Mouse (Mus musculus) regulatory T cell (primary cell): ENCODE data around the gene Fibcd1.

Experiments
- in situ Hi-C: fragments of 300-600 bp; cut with MboI, MseI; formaldehyde crosslinking; loops from one replicate; pipeline ENCODE4 v1.15.1; 2025; ENCODE audit warnings: high pct_unique_total_duplicates

Fibcd1 gene

DNA sequence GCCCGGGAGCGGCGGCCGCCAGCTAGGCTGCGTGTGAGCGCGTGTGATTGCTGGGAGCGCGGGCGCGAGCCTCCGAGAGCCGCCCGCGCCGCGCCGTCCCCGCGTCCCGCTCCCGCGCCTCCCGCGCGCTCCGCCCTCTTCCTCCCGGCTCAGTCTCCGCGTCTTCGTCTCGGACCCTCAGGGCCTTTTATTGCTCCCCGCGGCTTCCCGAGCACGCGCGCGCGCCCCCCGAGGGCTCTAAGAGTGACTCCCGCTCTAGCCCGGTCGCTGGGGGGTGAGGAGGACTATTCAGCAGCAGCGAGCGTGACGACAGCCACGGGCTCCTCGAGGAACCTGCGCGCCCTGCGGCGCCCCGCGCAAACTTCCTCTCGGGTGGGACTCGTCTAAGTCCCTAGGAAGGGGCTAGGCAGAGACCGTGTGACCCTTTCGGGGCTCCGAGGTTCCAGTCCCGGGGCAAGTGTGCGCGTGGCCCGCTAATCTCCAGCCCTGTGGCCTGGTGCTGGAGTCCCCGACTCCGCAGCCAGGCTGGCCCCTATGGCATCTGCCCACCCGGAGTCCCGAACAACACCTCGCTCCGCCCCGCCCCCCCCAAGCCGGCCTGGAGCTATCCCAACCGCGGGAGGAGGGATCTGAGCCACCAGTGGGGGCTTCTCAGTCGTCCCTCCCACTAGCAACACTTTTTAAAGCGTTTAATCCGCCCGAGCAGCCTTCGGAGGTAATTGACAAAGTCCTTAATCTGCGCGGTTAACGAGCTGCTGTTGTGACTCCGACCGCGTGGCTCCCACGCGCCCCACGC, at the start of gene Fibcd1:
Fibcd1 (minus strand) TSS at position 110 of the 796 bp plus-strand sequence.
- in situ Hi-C loops = no loop called here

DNA sequence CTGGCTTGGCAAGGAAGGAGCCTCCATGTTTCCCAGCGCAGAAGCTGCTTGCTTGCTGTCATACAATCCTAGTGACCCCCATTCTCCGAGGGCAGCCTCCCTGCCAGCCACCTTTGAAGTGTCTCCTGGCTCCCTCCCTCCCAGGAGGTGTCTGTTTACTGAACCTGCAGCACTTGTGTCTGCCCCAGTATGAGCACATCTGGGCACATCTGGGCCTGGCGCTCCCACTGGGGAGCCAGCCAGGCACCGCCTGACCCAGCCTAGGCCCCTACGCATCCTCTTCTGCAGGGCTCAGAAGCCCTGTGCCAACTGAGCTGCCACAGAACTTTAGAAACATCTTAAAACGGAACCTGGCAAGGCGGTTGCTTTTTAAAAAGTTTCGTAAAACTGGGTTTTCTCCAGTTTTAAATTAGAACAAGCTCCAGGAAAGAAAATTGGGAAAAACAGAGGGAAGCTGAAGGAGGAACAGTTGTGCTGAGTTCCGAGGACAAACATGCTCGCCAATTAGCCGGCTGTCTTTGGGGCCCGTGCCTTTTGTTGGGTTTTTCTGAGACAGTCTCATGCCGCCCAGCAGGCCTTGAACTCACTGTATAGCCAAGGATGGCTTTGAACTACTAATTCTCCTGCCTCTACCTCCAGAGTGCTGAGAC, 48.5 kb upstream of the Fibcd1 start:
- in situ Hi-C loops = no loop called here

DNA sequence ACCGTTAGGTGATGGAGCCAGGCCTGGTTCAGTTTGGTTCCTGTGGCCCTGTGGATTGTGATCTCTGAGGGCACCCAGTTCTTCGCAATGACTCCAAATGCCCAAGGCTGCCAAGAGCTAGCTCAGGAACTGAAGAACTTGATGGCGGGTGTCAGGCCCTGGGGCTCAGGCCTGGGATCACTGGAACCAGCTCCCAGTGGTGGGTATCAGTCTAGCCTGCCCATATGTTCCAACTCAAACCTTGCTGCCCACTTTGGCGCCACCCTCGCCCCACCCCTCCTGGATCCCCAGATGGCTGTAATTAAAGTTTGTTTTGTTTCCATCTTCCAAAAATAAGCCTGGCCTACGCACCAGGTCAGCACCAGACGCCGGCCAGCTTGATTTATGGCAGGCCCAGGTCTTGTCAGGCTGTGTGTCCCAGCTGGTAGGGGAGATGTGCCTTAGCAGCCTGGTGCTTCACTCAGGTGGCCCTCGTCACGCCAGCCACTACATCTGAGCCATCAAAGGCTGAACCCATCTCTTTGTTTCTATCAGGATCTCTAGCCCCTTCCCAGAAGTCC, 47.4 kb upstream of the Fibcd1 start:
- in situ Hi-C loops = no loop called here

DNA sequence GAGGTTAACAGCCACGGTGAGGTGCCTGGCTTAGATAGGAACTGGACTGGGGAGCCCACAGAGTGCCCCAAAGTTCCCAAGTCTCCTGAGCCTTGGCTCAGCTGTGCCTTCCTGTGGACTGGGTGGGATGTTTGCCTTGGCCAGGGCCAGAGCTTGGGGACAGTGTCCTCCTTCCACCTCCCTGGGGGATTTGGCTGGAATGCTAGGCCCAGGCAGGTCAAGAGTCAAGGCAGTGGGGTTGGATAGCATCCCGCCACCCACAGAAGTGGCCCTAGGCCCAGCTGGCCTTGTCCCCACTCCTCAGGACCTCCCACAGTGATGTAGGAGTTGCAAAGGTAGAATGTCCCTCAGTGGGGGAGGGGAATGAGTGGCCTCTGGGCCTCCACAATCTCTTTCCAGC, 45.4 kb upstream of the Fibcd1 start:
- in situ Hi-C loops = no loop called here

DNA sequence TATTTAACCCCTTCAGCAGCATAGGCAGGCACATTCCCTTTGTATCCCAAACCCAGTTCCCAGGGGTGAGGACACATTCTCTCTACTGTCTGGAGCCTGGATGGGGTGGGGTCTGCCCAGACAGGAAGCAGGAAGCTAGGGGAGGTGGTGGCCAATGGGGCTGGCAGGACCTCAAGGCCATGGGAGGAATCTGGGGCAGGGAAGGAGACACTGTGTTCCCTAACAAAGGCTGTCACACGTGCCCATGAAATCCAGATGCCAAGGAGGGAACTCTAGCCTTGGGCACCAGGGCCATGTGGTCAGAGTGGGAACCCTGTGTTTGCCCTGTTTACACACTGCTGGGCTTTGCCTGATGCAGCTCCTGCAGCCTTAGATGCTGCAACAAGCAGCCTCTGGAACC, 43.1 kb upstream of the Fibcd1 start:
- in situ Hi-C loops = loop anchor here (5.0 kb wide), 1 partner anchor 77 kb away; the partner anchor contains the start of gene Qrfp

DNA sequence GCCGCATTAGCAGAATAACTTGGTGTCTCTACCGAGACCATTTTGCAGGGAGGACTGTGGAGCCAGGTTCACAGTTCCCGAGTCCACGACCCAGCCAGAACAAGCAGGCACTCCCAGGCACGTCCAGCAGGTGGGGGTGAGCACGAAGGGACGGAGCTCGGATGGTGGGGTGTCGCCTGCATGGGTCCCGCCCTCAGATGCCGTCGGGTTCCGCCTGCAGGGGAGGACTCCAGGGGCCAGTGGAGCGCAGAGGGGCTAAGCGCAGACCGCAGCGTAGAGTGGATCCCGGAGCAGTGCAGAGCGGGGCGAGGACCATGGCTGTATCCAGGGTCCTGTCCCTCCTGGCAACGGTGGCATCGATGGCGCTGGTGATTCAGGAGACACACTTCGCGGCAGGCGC, 41.2 kb upstream of the Fibcd1 start, which contains the start of gene Lamc3:
Lamc3 (plus strand) TSS at position 262 of the 400 bp plus-strand sequence.
- in situ Hi-C loops = loop anchor here (5.0 kb wide), 1 partner anchor 75 kb away; the partner anchor contains the start of gene Qrfp

DNA sequence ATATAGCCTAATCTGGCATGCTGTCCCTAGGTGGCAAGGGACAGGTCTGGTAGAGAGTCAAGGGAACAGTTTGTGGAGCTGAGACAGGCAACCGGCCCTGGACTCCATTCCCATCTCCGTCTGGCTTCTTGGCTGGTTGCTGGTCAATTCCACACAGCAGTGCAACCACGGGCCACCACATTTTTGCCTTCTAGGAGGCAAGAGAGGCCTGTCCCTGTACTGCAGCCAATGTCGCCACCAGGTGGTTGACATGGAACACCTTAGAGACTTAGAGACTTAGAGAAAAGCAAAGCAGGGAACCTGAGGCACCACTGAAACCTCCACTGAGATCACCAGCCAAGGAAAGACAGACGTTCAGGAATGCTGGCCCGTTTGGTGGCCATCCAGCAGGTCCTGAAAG, 39.0 kb upstream of the Fibcd1 start:
- in situ Hi-C loops = loop anchor here (5.0 kb wide), 1 partner anchor 73 kb away; the partner anchor contains the start of gene Qrfp

- in situ Hi-C loops = no loop called here
Measured at GRCm38 (mm10) chr2:31883061-31883460, 37.3 kb upstream of the Fibcd1 start.

GRCm38 (mm10) chr2:31880868-31881267, 35.1 kb upstream of the Fibcd1 start:
- in situ Hi-C loops = no loop called here

DNA sequence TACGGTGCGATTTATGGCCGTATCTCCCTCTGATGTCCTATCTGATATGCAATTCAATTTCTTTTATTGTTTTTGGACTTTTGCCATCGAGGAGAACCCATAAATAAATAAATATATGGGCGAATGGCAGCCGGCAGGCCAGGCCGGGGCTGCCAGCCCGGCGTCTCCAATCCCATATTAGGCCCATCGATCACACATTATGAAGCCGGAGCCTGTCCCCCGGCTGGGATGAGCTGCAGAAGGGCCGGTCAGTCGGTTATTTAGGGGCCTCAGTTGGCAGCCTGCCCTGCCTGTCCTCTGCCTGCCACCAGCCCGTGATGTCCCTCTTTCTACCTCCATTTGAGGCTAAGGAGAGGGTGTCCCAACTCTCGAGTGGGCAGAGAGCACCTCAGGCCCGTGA, 32.8 kb upstream of the Fibcd1 start:
- in situ Hi-C loops = loop anchor here (10.0 kb wide), 1 partner anchor 2004 kb away; no protein-coding TSS in a partner anchor

DNA sequence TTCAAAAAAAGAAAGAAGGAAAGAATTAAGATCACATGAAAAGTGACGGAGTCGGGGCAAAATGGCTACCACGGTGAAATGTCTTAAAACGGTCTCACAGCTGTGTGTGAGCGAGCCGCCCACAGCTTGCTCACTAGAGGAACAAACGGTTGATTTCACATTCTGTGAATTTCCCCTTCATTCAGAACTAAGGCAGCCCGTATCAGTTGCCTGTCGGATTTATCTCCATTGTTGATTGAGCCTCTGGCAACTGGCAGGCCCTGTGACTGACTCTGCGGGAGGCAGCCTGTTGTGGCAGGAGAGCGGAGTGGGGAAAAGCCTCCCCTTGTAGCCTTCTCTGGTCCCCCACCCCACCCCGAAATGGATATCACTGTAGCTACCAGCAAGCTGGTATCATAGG, 30.6 kb upstream of the Fibcd1 start:
- in situ Hi-C loops = loop anchor here (10.0 kb wide), 1 partner anchor 2002 kb away; no protein-coding TSS in a partner anchor

DNA sequence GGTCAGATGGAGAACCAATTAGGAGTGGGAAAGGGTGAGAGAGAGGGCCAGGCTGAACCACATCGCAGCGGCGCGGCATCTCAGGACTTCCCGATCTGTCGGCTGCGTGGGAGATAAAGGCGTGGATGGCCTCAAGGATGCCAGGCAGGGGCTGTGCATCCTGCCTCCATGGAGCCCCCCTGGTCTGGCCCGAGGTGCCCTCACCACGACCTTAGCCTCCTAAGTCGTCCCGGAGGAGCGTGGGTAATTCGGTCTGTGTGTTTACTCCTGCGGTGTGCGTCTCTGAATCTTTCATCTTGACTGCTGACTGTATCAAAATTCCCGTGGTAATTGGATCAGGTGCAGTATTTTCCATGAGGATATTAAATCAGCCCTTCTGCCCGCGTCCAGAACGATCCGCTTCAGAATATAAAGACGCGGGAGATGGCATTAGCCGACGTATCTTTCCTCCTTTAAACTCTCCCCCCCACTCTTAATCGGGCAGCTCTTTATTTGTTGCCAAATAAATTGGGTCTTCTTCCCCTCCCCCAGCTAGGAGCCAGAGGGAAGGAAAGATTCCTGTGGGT, 28.6 kb upstream of the Fibcd1 start:
- in situ Hi-C loops = loop anchor here (10.0 kb wide), 1 partner anchor 2000 kb away; no protein-coding TSS in a partner anchor

DNA sequence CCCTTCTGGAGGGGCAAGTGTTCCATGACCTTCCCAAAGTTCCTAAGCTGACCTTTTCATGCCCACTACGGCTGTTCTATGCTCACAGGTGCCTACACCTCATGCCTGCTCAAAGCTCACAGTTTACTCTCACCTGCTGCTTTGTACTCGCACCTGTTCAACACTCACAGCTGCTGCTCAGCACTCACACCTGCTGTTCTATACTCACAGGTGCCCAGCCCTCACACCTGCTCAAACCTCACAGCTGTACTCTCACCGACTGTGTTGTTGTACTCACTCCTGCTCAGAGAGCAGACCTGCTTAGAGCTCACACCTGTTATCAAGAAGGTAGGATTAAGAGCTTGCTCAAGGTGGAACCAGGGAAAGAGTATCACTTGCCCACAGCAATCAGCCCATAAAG, 24.9 kb upstream of the Fibcd1 start:
- in situ Hi-C loops = loop anchor here (10.0 kb wide), 1 partner anchor 1996 kb away; no protein-coding TSS in a partner anchor

GRCm38 (mm10) chr2:31869692-31870091, 23.9 kb upstream of the Fibcd1 start:
- in situ Hi-C loops = loop anchor here (10.0 kb wide), 1 partner anchor 1995 kb away; no protein-coding TSS in a partner anchor

DNA sequence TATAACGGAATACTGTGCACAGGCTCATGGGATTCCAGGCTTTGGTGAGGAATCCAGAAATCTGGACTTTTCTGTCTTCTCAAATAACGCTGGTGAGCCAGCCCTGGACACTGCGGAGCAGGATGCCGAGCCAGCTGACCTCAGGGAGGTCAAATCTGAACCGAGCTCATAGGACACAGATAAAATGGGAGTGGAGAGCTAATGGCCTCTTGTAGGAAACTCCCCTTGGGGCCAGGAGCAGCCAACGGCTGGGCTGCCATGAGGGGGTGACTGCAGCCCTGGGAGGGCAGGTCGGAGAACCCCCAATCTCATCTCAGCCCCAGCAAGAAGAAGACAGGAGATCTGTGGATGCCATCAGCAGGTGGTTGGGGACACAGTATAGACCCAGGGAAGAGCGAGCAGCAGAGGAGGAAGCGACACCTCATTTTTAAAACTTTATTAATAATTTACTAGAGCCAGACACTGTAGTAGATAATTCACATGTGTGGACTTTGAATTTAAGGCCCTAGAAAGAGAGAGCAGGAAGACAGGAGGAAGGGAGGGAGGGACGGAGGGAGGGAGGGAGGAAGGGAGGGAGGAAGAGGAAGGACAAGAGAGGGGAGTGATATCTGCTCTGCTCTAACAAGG, 22.8 kb upstream of the Fibcd1 start:
- in situ Hi-C loops = no loop called here

DNA sequence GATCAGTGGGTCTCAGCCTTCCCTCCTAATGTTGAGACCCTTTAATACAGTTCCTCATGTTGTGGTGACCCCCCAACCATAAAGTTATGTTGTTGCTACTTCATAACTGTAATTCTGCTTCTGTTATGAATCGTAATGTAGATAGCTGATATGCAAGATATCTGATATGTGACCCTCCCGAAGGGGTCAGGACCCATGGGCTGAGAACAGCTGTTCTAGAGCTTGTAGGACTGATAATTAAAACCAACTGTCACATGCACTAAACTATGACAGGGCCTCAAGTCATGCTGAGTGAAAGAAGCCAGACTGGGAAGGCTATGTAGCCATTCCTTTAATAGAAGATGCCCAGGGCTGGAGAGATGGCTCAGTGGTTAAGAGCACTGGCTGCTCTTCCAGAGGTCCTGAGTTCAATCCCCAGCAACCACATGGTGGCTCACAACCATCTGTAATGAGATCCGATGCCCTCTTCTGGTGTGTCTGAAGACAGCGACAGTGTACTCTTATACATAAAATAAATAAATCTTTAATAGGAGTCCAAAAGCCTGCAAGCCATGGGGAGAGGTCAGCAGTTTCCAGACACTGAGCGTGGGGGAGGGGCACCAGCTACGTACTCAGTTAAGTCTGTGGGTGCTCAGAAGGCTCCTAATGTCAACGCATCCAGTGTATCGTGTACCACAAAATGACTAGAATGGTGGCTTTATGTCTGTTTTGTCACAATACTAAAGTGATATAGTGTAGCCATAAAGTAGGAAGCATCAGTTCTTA, 22.1 kb upstream of the Fibcd1 start:
- in situ Hi-C loops = no loop called here

GRCm38 (mm10) chr2:31865794-31866193, 20.0 kb upstream of the Fibcd1 start:
- in situ Hi-C loops = no loop called here

- in situ Hi-C loops = no loop called here
Measured at GRCm38 (mm10) chr2:31865322-31865721, 19.5 kb upstream of the Fibcd1 start.

GRCm38 (mm10) chr2:31864891-31865290, 19.1 kb upstream of the Fibcd1 start:
- in situ Hi-C loops = no loop called here

GRCm38 (mm10) chr2:31863766-31864165, 18.0 kb upstream of the Fibcd1 start:
- in situ Hi-C loops = no loop called here

DNA sequence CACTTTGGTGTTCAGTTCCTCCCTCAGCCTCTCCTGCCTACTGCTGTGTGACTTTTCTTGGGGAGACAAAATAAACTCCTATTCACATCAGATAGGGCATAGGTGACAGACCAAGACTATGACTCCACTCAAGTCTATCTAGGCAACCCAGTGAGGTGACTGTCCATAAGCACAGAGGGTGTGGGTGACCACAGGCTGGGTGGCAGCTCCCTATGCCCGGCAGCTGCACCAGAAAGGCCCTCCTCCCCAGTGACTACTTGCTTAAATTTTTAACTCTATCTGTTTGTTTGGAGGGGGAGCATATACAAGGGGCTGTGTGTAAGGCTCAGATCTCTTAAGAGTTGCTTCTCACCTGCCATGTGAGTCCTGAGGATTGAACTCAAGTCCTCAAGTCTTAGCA, 17.1 kb upstream of the Fibcd1 start:
- in situ Hi-C loops = no loop called here
